Mouse (Mus musculus) intestine, embryonic 15.5 days (tissue): ENCODE results near the gene Fam124b. TPM values are rescaled to one million over a fixed set of nuclear protein-coding genes. Genes with fewer than 3 reads are reported as not detected.

Source experiments
- ATAC-seq: fragments of 200-750 bp; cut with Nextera tagmentation; 2 replicates; pipeline ENCODE4 v1.8.0; 2017; ENCODE audit warnings: moderate TSS enrichment, moderate library complexity
- H3K27ac ChIP-seq: fragments of 300-500 bp; sonication (generic); 2 replicates; pipeline ENCODE4 v1.5.1; 2015; ENCODE audit warnings: mild to moderate bottlenecking, inconsistent platforms
- H3K27me3 ChIP-seq: fragments of 300-500 bp; sonication (generic); replicated peaks from 2 replicates; pipeline ENCODE4 v1.6.1; 2015; ENCODE audit warnings: inconsistent platforms
- H3K36me3 ChIP-seq: fragments of 300-500 bp; sonication (generic); 2 replicates; pipeline ENCODE4 v1.6.1; 2015; ENCODE audit warnings: inconsistent platforms
- H3K4me1 ChIP-seq: fragments of 300-500 bp; sonication (generic); replicated peaks from 2 replicates; pipeline ENCODE4 v1.6.1; 2015; ENCODE audit warnings: inconsistent platforms
- H3K4me2 ChIP-seq: fragments of 300-500 bp; sonication (generic); replicated peaks from 2 replicates; pipeline ENCODE4 v1.6.1; 2015; ENCODE audit warnings: mild to moderate bottlenecking, inconsistent platforms
- H3K4me3 ChIP-seq: fragments of 300-500 bp; sonication (generic); replicated peaks from 2 replicates; pipeline ENCODE4 v1.5.1; 2015; ENCODE audit warnings: inconsistent platforms
- H3K9ac ChIP-seq: fragments of 300-500 bp; sonication (generic); 2 replicates; pipeline ENCODE4 v1.6.1; 2015; ENCODE audit warnings: inconsistent platforms
- H3K9me3 ChIP-seq: fragments of 300-500 bp; sonication (generic); 2 replicates; pipeline ENCODE4 v1.6.1; 2016; ENCODE audit warnings: inconsistent platforms
- WGBS: fragments of 180-500 bp; shearing (Covaris S2); methylation state at CpG from one replicate; pipeline ENCODE4 v1.1.7; 2015; 5-methylcytosine and 5-hydroxymethylcytosine counted together
- polyA plus RNA-seq: library from polyadenylated mRNA; unstranded; fragments of >200 nt; fragmentation: Nextera tagmentation; extraction: Ambion mirVana; gene quantifications from 2 replicates; pipeline ENCODE4 v1.2.1, GENCODE M21; 2015

Fam124b gene
- polyA plus RNA-seq, 1 experiment from 2014 or later = 0.93 TPM

- Histone ChIP-seq H3K27ac (no peak overlapping the region), H3K9me3 (no peaks in the 10 kb centered on the region), H3K27me3 (no peaks in the 10 kb centered on the region), H3K4me1 (no peaks in the 10 kb centered on the region), H3K4me3 (no peak overlapping the region), H3K4me2 (no peak overlapping the region), H3K9ac (no peak overlapping the region), H3K36me3 (no peaks in the 10 kb centered on the region)
- ATAC-seq = no peak
- WGBS = 75% methylated on average over 5 of the region's 5 CpGs
Measured at GRCm38 (mm10) chr1:80165391-80165790, 52.9 kb downstream of the Fam124b start.

GRCm38 (mm10) chr1:80162943-80163342 lies 55.3 kb downstream of the Fam124b start:
- Histone ChIP-seq H3K9ac (no peak overlapping the region), H3K27me3 (no peaks in the 10 kb centered on the region), H3K36me3 (no peaks in the 10 kb centered on the region), H3K27ac (no peak overlapping the region), H3K4me3 (no peak overlapping the region), H3K4me2 (no peak overlapping the region), H3K4me1 (no peaks in the 10 kb centered on the region), H3K9me3 (no peaks in the 10 kb centered on the region)
- 55% methylated on average over 6 of the region's 6 CpGs for WGBS
- ATAC-seq = no peak

GRCm38 (mm10) chr1:80159586-80159985 lies 58.7 kb downstream of the Fam124b start:
- no peaks in the 10 kb centered on the region for H3K36me3 ChIP-seq
- no peak overlapping the region for H3K9ac ChIP-seq
- no peak overlapping the region for H3K4me3 ChIP-seq
- H3K4me2 ChIP-seq = no peak overlapping the region
- no peak overlapping the region for H3K27ac ChIP-seq
- H3K4me1 ChIP-seq = no peaks in the 10 kb centered on the region
- no peak for ATAC-seq
- no peaks in the 10 kb centered on the region for H3K9me3 ChIP-seq
- no peaks in the 10 kb centered on the region for H3K27me3 ChIP-seq

- ATAC-seq = no peak
- Histone ChIP-seq H3K36me3 (no peaks in the 10 kb centered on the region), H3K4me2 (no peak overlapping the region), H3K27ac (no peak overlapping the region), H3K27me3 (no peaks in the 10 kb centered on the region), H3K4me1 (no peaks in the 10 kb centered on the region), H3K4me3 (no peak overlapping the region), H3K9ac (no peak overlapping the region), H3K9me3 (no peaks in the 10 kb centered on the region)
- WGBS = 66% methylated on average over 1 of the region's 1 CpGs
Measured at GRCm38 (mm10) chr1:80154902-80155301, 63.4 kb downstream of the Fam124b start.

GRCm38 (mm10) chr1:80153125-80153716 lies 65.1 kb downstream of the Fam124b start:
- H3K4me1 ChIP-seq = no peaks in the 10 kb centered on the region
- no peaks in the 10 kb centered on the region for H3K9me3 ChIP-seq
- WGBS = 74% methylated on average over 7 of the region's 7 CpGs
- H3K9ac ChIP-seq = no peak overlapping the region
- no peak for ATAC-seq
- H3K36me3 ChIP-seq = no peaks in the 10 kb centered on the region
- H3K4me2 ChIP-seq = no peak overlapping the region
- no peaks in the 10 kb centered on the region for H3K27me3 ChIP-seq
- no peak overlapping the region for H3K4me3 ChIP-seq
- H3K27ac ChIP-seq = no peak overlapping the region

- Histone ChIP-seq H3K27me3 (no peaks in the 10 kb centered on the region), H3K36me3 (no peaks in the 10 kb centered on the region), H3K9me3 (no peaks in the 10 kb centered on the region), H3K4me2 (no peak overlapping the region), H3K4me1 (no peaks in the 10 kb centered on the region), H3K27ac (no peak overlapping the region), H3K4me3 (no peak overlapping the region), H3K9ac (no peak overlapping the region)
- ATAC-seq = no peak
Measured at GRCm38 (mm10) chr1:80150681-80151080, 67.6 kb downstream of the Fam124b start.

Other genes starting within 250 kb of the Fam124b start
- 29.5 and 31.5 TPM in 2 replicates for gene Cul3, start 122.0 kb upstream of the Fam124b start, polyA plus RNA-seq
- gene Gm45261, start 243.0 kb upstream of the Fam124b start, polyA plus RNA-seq = not detected in 2 replicates